Mouse (Mus musculus) limb, embryonic 15.5 days (tissue): ENCODE results near the gene Izumo4. TPM values are rescaled to one million over a fixed set of nuclear protein-coding genes. Genes with fewer than 3 reads are reported as not detected.
A peak's percentile ranks its signal among the peaks of the same experiment; 100 is the strongest.

ENCODE experiments used
- ATAC-seq: fragments of 200-750 bp; cut with Nextera tagmentation; 2 replicates; pipeline ENCODE4 v1.8.0; 2017; ENCODE audit warnings: low read depth, moderate TSS enrichment; ENCODE audit not compliant: insufficient number of reproducible peaks, low FRiP score, low TSS enrichment
- H3K27ac ChIP-seq: fragments of 300-500 bp; sonication (generic); 2 replicates; pipeline ENCODE4 v1.5.1; 2015; ENCODE audit warnings: moderate library complexity, mild to moderate bottlenecking, inconsistent platforms
- H3K27me3 ChIP-seq: fragments of 300-500 bp; sonication (generic); 2 replicates; pipeline ENCODE4 v1.6.1; 2015; ENCODE audit warnings: inconsistent platforms
- H3K36me3 ChIP-seq: fragments of 300-500 bp; sonication (generic); 2 replicates; pipeline ENCODE4 v1.6.1; 2015; ENCODE audit warnings: inconsistent platforms
- H3K4me1 ChIP-seq: fragments of 300-500 bp; sonication (generic); 2 replicates; pipeline ENCODE4 v1.6.1; 2015; ENCODE audit warnings: inconsistent platforms
- H3K4me2 ChIP-seq: fragments of 300-500 bp; sonication (generic); 2 replicates; pipeline ENCODE4 v1.6.1; 2015; ENCODE audit warnings: mild to moderate bottlenecking, inconsistent platforms
- H3K4me3 ChIP-seq: fragments of 300-500 bp; sonication (generic); 2 replicates; pipeline ENCODE4 v1.5.1; 2015; ENCODE audit warnings: mild to moderate bottlenecking, inconsistent platforms
- H3K9ac ChIP-seq: fragments of 300-500 bp; sonication (generic); 2 replicates; pipeline ENCODE4 v1.6.1; 2015; ENCODE audit warnings: inconsistent platforms
- H3K9me3 ChIP-seq: fragments of 300-500 bp; sonication (generic); 2 replicates; pipeline ENCODE4 v1.6.1; 2016; ENCODE audit warnings: inconsistent platforms
- WGBS: fragments of 180-500 bp; shearing (Covaris S2); methylation state at CpG from one replicate; pipeline ENCODE4 v1.1.7; 2015; 5-methylcytosine and 5-hydroxymethylcytosine counted together
- polyA plus RNA-seq: library from polyadenylated mRNA; unstranded; fragments of >200 nt; fragmentation: Nextera tagmentation; extraction: Ambion mirVana; gene quantifications from 2 replicates; pipeline ENCODE4 v1.2.1, GENCODE M21; 2015

Gene Izumo4
- polyA plus RNA-seq, 1 experiment from 2014 or later: 31.0 TPM

- Histone ChIP-seq H3K4me2 (no peak overlapping the region), H3K27ac (no peak overlapping the region), H3K4me1 (peaks cover 36% of the 10 kb centered on the region), H3K4me3 (no peak overlapping the region), H3K9me3 (no peaks in the 10 kb centered on the region), H3K36me3 (peaks cover 45% of the 10 kb centered on the region), H3K27me3 (no peaks in the 10 kb centered on the region), H3K9ac (no peak overlapping the region)
- ATAC-seq: no peak
- 61% methylated on average over 3 of the region's 3 CpGs for WGBS
Measured at GRCm38 (mm10) chr10:80705033-80705432, 3.0 kb downstream of the Izumo4 start.

GRCm38 (mm10) chr10:80705479-80705878 lies 3.5 kb downstream of the Izumo4 start:
- no peaks in the 10 kb centered on the region for H3K9me3 ChIP-seq
- H3K27ac ChIP-seq: no peak overlapping the region
- no peak overlapping the region for H3K9ac ChIP-seq
- no peaks in the 10 kb centered on the region for H3K27me3 ChIP-seq
- peaks cover 50% of the 10 kb centered on the region for H3K36me3 ChIP-seq
- H3K4me1 ChIP-seq: peaks cover 31% of the 10 kb centered on the region
- 76% methylated on average over 3 of the region's 3 CpGs for WGBS
- no peak for ATAC-seq
- no peak overlapping the region for H3K4me2 ChIP-seq
- no peak overlapping the region for H3K4me3 ChIP-seq

- Histone ChIP-seq H3K4me1 (no peaks in the 10 kb centered on the region), H3K9me3 (no peaks in the 10 kb centered on the region), H3K27ac (no peak overlapping the region), H3K4me2 (no peak overlapping the region), H3K36me3 (peaks cover 98% of the 10 kb centered on the region), H3K9ac (no peak overlapping the region), H3K27me3 (no peaks in the 10 kb centered on the region), H3K4me3 (no peak overlapping the region)
- 79% methylated on average over 3 of the region's 3 CpGs for WGBS
- ATAC-seq: no peak
Measured at GRCm38 (mm10) chr10:80710834-80711233, 8.8 kb downstream of the Izumo4 start.

DNA sequence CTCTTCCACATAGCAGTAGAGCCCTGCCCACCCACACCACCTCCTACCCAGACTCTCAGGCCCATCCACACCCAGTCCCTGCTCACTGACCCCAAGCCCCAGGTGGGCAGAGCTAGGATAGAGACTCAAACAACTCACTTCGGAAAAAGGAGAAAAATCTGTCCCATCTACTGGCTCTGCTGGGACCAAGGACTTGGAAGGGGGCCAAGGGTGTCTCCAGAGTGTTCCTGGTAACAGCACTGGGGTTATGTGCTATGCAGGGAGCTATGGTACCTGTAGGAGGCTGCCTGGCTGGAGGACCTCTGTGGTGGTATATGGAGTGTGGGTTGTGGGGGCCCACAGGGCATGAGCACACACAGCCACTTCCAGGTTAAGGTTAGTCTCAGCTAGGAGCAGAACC lies 15.3 kb downstream of the Izumo4 start:
- H3K9me3 ChIP-seq: no peaks in the 10 kb centered on the region
- ATAC-seq: no peak
- H3K27ac ChIP-seq: no peak overlapping the region
- 64% methylated on average over 1 of the region's 1 CpGs for WGBS
- no peaks in the 10 kb centered on the region for H3K4me1 ChIP-seq
- no peak overlapping the region for H3K4me3 ChIP-seq
- H3K9ac ChIP-seq: no peak overlapping the region
- H3K27me3 ChIP-seq: no peaks in the 10 kb centered on the region
- H3K36me3 ChIP-seq: peaks cover 96% of the 10 kb centered on the region
- H3K4me2 ChIP-seq: no peak overlapping the region

DNA sequence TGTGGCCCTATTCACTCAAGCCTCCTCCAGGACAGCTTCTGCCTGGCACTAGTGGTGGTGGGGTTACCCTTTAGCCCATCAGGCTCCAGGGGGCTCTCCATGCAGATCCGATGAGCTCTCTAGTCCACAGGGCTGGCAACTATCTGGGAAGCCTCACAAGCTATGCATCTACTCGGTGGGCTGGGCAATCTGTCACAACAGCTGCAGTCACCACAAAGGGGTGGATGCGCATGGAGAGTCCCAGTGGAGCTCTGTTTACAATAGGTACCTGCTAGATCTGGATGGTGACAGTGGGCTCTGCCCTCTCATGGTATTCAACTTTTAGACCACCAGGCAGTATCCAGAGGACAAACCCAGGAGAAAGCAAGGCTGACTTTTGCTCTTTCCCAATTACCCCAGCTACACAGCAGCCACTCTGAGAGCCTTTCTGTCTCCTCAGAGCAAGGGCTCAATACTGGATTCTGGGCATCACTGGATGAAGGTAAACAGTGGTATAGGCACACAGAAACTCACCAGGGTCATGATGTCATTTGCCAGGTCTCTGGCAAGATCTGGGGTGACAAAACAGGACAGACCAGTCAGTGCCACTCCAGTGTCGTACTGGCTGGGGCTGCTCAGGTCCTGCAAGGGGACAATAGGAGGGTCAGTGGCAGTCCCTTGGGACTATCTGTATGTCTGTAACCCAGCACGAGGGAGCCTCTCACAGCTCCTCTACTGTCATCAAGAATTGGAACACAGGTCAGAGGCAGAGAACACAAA lies 25.6 kb downstream of the Izumo4 start:
- no peak for ATAC-seq
- Histone ChIP-seq H3K27ac (no peak overlapping the region), H3K36me3 (peaks cover 98% of the 10 kb centered on the region), H3K27me3 (no peaks in the 10 kb centered on the region), H3K4me3 (no peak overlapping the region), H3K9ac (no peak overlapping the region), H3K4me1 (no peaks in the 10 kb centered on the region), H3K9me3 (no peaks in the 10 kb centered on the region), H3K4me2 (no peak overlapping the region)
- 84% methylated on average over 5 of the region's 5 CpGs for WGBS

- no peak overlapping the region for H3K4me3 ChIP-seq
- no peaks in the 10 kb centered on the region for H3K9me3 ChIP-seq
- peaks cover 10% of the 10 kb centered on the region; the same call in 1 of the 2 replicates for H3K4me1 ChIP-seq
- H3K9ac ChIP-seq: no peak overlapping the region
- no peak for ATAC-seq
- H3K36me3 ChIP-seq: peaks cover 81% of the 10 kb centered on the region
- no peak overlapping the region for H3K27ac ChIP-seq
- no peak overlapping the region for H3K4me2 ChIP-seq
- H3K27me3 ChIP-seq: no peaks in the 10 kb centered on the region
- 91% methylated on average over 6 of the region's 6 CpGs for WGBS
Measured at GRCm38 (mm10) chr10:80732611-80733101, 30.7 kb downstream of the Izumo4 start.

- Histone ChIP-seq H3K4me2 (no peak overlapping the region), H3K27ac (no peak overlapping the region), H3K9me3 (no peaks in the 10 kb centered on the region), H3K4me1 (peaks cover 33% of the 10 kb centered on the region), H3K4me3 (no peak overlapping the region), H3K36me3 (peaks cover 42% of the 10 kb centered on the region), H3K9ac (no peak overlapping the region), H3K27me3 (no peaks in the 10 kb centered on the region)
- WGBS: 74% methylated on average over 5 of the region's 5 CpGs
- ATAC-seq: no peak
Measured at GRCm38 (mm10) chr10:80736731-80737130, 34.7 kb downstream of the Izumo4 start.

GRCm38 (mm10) chr10:80738657-80739056 lies 36.7 kb downstream of the Izumo4 start:
- ATAC-seq: no peak
- no peak overlapping the region for H3K27ac ChIP-seq
- no peak overlapping the region for H3K4me3 ChIP-seq
- H3K9ac ChIP-seq: no peak overlapping the region
- peaks cover 24% of the 10 kb centered on the region for H3K36me3 ChIP-seq
- 71% methylated on average over 1 of the region's 1 CpGs for WGBS
- no peak overlapping the region for H3K4me2 ChIP-seq
- no peaks in the 10 kb centered on the region for H3K27me3 ChIP-seq
- H3K4me1 ChIP-seq: peaks cover 38% of the 10 kb centered on the region
- H3K9me3 ChIP-seq: no peaks in the 10 kb centered on the region

GRCm38 (mm10) chr10:80741146-80741545 lies 39.2 kb downstream of the Izumo4 start:
- ATAC-seq: no peak
- peak overlapping the region; percentile 90 for H3K27ac ChIP-seq

DNA sequence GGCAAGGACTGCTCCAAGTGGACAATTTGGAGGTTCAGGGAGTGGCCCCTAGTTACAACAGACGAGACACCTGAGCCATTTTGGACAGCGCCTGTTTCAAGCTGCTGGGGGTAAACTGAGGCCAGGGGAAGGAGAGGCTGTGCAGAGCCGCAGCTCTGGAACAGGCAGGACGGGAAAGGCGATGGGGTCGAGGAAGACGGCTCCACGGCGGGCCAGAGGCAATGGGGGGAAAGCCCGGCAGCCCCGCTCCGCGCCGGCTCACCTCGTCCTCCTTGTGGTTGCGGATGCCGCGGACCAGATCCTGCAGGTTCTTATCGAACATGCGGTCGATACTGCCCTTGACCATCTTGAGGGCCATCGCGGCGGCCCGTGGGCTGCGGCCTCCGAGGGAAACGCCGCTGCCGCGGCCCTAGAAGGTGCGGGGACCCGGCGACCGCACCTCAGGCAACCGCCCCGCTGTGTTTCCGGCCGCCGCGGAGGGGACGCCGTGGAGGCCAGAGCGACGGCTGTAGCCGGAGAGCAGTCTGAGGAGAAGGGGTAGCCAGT lies 39.7 kb downstream of the Izumo4 start:
- peak overlapping the region; percentile 90 for H3K27ac ChIP-seq
- no peak for ATAC-seq
- H3K4me3 ChIP-seq: peak overlapping the region; percentile 94
- peak overlapping the region; percentile 93 for H3K9ac ChIP-seq
- under 1% methylated on average over 46 of the region's 46 CpGs for WGBS
- no peaks in the 10 kb centered on the region for H3K27me3 ChIP-seq
- H3K4me1 ChIP-seq: peaks cover 42% of the 10 kb centered on the region
- peaks cover 6% of the 10 kb centered on the region for H3K36me3 ChIP-seq
- H3K4me2 ChIP-seq: peak overlapping the region; percentile 74
- H3K9me3 ChIP-seq: no peaks in the 10 kb centered on the region

More at GRCm38 (mm10) chr10:80741146-80741545, 39.2 kb downstream of the Izumo4 start:
- peak overlapping the region; percentile 94 for H3K4me3 ChIP-seq
- no peaks in the 10 kb centered on the region for H3K27me3 ChIP-seq
- no peaks in the 10 kb centered on the region for H3K9me3 ChIP-seq
- H3K36me3 ChIP-seq: peaks cover 10% of the 10 kb centered on the region
- 20% methylated on average over 5 of the region's 5 CpGs for WGBS
- H3K9ac ChIP-seq: peak overlapping the region; percentile 93
- peak overlapping the region; percentile 74 for H3K4me2 ChIP-seq
- H3K4me1 ChIP-seq: peaks cover 43% of the 10 kb centered on the region

DNA sequence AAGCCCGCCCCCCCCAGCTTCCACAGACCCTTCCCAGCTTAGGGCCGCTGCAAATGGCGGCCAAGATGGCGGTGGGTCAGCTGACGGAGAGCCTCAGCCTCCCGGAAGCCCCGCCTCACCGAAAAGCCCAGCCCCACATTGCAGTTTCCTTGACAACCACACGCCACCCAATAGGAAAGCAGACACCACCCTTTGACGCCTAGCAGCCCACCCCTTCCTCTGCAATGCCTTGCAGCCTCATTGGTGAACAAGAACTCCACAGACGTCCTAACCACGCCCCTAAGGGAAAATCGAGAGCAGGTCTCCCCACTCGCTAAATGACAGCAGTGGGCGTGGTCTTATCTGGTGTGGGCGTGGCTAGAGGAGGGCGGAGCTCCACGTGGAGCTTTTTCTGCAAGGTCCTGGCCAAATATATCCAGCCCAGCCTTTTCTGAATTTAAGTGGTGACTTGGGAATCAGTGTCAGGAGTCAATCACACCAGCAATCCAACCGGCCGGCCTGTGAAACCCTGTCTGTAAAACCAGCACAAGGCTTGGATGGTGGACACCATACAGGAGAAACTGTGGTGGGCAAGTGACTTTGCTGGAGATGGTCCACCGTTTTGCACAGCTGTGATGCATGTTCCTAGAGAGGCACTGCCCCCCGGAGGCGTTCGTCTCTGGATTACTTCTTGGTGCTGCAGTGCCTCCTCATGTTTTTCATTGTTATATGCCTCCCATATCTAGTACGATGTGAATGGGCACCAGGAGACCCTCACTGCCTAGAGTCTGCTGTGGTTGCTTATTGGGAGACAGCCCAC lies 40.4 kb downstream of the Izumo4 start, which contains the start of gene Ap3d1:
Gene Ap3d1, minus strand, starts transcription at position 85 of the 799 bp plus-strand sequence.
- Histone ChIP-seq H3K4me3 (peak within 1 kb of the TSS; percentile 94), H3K9ac (peak within 1 kb of the TSS; percentile 93), H3K9me3 (no peaks in the 10 kb centered on the region), H3K4me2 (peak within 1 kb of the TSS; percentile 74), H3K36me3 (no peaks in the 10 kb centered on the region; the same call in 1 of the 2 replicates), H3K27me3 (no peaks in the 10 kb centered on the region), H3K4me1 (peaks cover 35% of the 10 kb centered on the region), H3K27ac (peak within 1 kb of the TSS; percentile 90)
- WGBS: 3% methylated on average over 25 of the region's 25 CpGs
- peak; percentile 100 for ATAC-seq
